Mouse (Mus musculus) bone marrow, adult 2 months (tissue): ENCODE results near the gene Ubxn6.

Experiments
- CTCF ChIP-seq: fragments of 200-500 bp; IDR thresholded peaks from 2 replicates; pipeline ENCODE4 v1.5.1; 2011; ENCODE audit warnings: low read length, control low read depth; ENCODE audit not compliant: control insufficient read depth, insufficient read depth
- POLR2A ChIP-seq: fragments of 200-500 bp; IDR thresholded peaks from 2 replicates; pipeline ENCODE4 v1.6.1; 2011; ENCODE audit warnings: low read depth, mild to moderate bottlenecking, control low read depth, low read length, borderline replicate concordance; ENCODE audit not compliant: control insufficient read depth

DNA sequence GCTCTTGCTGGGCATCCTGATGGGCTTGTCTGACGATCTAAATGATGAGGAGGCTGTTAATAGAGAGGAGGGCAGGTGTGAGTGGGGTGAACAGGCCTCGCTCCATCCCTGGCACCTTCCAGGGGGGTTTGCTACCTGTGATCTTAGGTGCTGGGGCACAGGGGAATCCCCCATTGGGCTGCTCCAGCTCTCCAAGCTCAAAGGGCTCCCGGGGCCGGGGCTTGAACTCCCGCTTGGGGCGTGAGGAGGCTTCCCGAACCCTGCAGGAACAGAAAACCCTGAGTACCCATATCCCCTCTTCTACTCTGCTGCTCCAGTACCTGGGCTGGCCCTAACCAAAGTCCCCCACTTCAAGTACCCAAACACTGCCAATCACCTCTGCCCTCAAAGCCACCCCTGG is 57.0 kb downstream of the Ubxn6 start:
- TF ChIP-seq CTCF: no peak
- no peak for TF ChIP-seq POLR2A
